Mouse (Mus musculus): Measurements from ENCODE around the gene Tubgcp5. TPM values are rescaled to one million over a fixed set of nuclear protein-coding genes. Genes with fewer than 3 reads are reported as not detected.

Tubgcp5 gene
- polyA plus RNA-seq, 1 experiment, result 5.9 TPM

DNA sequence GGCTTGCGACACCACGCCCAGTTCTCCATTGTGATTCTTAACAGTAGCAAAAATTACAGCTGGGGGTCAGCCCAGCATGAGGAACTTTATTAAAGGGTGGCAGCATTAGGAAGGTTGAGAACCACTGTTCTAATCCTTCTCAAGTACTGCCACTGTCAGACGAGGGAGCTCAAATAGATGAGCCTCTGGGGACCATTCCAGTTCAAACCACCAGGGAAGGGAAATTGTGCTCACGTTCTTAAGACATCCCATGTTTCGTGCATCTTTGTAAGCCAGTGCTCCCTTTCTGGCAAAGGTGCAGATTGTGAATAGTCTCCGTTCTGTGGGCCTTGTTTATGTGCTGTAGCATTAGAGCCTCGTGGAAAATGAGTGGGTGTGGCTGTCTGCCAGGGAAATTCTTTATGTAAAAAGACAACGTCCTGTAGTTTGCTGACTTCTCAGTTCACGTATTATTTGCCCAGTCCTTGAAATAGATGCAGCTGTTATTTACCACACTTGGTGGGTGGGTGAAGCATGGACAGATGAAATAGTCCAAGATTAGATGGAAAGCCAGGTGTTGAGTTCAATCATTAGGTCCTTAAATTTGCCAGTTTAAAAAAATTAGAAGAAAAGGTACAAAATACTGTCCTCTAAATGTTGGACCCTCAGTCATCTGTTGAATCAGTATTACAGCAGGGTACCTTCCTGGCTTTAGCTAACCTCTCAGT lies 52.8 kb downstream of the Tubgcp5 start:
- peaks cover 9% of the 10 kb centered on the region; the same call in 1 of the 2 replicates for H3K27me3 ChIP-seq (ENCODE audit: control insufficient read depth, insufficient read depth, low read length)
- peaks cover 7% of the 10 kb centered on the region; the same call in 1 of the 2 replicates for H3K4me1 ChIP-seq (replicated peaks; ENCODE audit: control insufficient read depth, insufficient read depth, low read length)
- no peak overlapping the region for H3K27ac ChIP-seq (ENCODE audit: control insufficient read depth, insufficient read depth, low read length)
- no peak for DNase-seq
- TF ChIP-seq CTCF (IDR thresholded peaks at IDR 0.05; ENCODE audit: borderline replicate concordance, control insufficient read depth, extremely low read depth, insufficient read depth, low read length, poor library complexity) (no peak), POLR2A (IDR thresholded peaks at IDR 0.05; ENCODE audit: control insufficient read depth, extremely low read depth, insufficient read depth, low read length, poor library complexity) (no peak)
- H3K36me3 ChIP-seq (ENCODE audit: control insufficient read depth, insufficient read depth, low read length), result no peaks in the 10 kb centered on the region
- H3K4me3 ChIP-seq (ENCODE audit: control insufficient read depth, insufficient read depth, low read length), result no peak overlapping the region
- 86% methylated on average over 9 of the region's 9 CpGs for WGBS

DNA sequence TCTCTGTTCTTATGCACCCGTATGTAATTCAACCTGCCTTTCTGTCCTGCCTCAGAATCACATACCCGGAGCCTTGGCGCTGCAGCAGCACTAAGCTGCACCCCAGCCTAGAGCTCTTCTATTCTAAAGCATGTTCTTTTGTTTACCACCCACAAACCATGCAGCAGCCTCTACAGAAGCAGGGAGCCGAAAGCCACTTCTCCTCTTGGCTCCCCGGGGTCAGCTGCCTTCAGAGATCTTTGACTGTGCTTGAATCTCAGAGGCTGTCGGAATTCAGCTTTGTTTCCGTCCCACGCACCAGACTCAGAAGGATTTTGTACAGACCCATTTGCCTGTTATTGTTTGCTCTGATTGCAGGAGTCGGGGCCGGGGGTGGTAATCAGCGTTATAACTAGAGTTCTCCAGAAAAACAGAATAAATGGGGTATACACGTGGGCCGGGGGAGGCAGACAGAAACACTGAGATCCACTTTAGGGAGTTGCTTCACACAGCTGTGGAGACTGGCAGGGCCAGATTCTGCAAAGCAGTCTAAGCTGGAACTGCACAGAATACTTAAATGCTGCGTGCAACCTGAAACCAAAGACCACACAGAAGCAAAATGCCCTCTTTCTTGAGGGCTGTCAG lies 56.1 kb downstream of the Tubgcp5 start:
- no peaks in the 10 kb centered on the region for H3K27me3 ChIP-seq (ENCODE audit: control insufficient read depth, insufficient read depth, low read length)
- DNase-seq, result no peak
- 95% methylated on average over 14 of the region's 14 CpGs for WGBS
- no peak for TF ChIP-seq CTCF (IDR thresholded peaks at IDR 0.05; ENCODE audit: borderline replicate concordance, control insufficient read depth, extremely low read depth, insufficient read depth, low read length, poor library complexity)
- TF ChIP-seq POLR2A (IDR thresholded peaks at IDR 0.05; ENCODE audit: control insufficient read depth, extremely low read depth, insufficient read depth, low read length, poor library complexity), result no peak
- H3K4me3 ChIP-seq (ENCODE audit: control insufficient read depth, insufficient read depth, low read length), result no peak overlapping the region
- H3K36me3 ChIP-seq (ENCODE audit: control insufficient read depth, insufficient read depth, low read length), result no peaks in the 10 kb centered on the region
- H3K27ac ChIP-seq (ENCODE audit: control insufficient read depth, insufficient read depth, low read length), result no peak overlapping the region
- H3K4me1 ChIP-seq (replicated peaks; ENCODE audit: control insufficient read depth, insufficient read depth, low read length), result no peaks in the 10 kb centered on the region

DNA sequence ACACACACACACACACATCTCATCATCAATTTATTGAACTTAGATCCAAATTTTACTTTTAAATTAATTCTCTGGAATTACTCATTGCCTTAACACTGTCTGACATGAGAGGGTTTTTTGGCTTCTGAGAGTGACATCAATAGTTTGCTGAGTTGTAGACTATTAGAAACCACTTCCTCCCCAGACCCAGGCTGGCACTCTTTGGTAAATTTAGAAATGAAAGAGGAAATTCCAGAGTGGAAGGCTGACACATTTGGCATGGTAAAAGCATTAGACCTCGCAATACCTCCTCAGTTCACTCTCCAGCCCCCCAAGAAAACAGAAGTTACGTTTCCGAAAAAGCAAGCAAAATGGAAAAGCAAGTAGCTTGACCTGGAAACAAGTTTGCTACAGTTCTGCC lies 58.8 kb downstream of the Tubgcp5 start:
- DNase-seq, result no peak
- H3K4me1 ChIP-seq (replicated peaks; ENCODE audit: control insufficient read depth, insufficient read depth, low read length), result no peaks in the 10 kb centered on the region
- H3K27ac ChIP-seq (ENCODE audit: control insufficient read depth, insufficient read depth, low read length), result no peak overlapping the region
- no peaks in the 10 kb centered on the region for H3K36me3 ChIP-seq (ENCODE audit: control insufficient read depth, insufficient read depth, low read length)
- TF ChIP-seq CTCF (IDR thresholded peaks at IDR 0.05; ENCODE audit: borderline replicate concordance, control insufficient read depth, extremely low read depth, insufficient read depth, low read length, poor library complexity), result no peak
- no peak for TF ChIP-seq POLR2A (IDR thresholded peaks at IDR 0.05; ENCODE audit: control insufficient read depth, extremely low read depth, insufficient read depth, low read length, poor library complexity)
- no peaks in the 10 kb centered on the region for H3K27me3 ChIP-seq (ENCODE audit: control insufficient read depth, insufficient read depth, low read length)
- 18% methylated on average over 3 of the region's 3 CpGs for WGBS
- H3K4me3 ChIP-seq (ENCODE audit: control insufficient read depth, insufficient read depth, low read length), result no peak overlapping the region

DNA sequence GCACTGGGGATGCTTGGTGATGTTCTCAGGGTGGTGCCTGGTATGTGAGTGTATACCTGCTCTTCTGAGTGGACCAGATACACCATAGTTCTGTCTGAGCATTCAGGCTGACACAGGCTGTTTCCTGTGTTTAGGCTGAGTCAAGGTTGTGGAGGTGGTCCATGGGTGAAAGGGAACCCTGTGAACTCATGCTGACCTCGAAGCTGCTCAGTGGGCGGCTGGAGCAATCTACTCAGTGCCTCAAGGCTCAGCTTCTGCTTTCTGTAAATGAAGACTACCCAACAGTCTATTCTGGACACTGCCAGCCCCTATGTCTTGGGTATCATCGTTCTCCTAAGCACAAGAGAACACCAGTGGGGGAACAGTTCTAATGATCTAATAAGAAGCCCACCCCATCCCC lies 61.6 kb downstream of the Tubgcp5 start:
- no peak overlapping the region for H3K27ac ChIP-seq (ENCODE audit: control insufficient read depth, insufficient read depth, low read length)
- H3K4me1 ChIP-seq (replicated peaks; ENCODE audit: control insufficient read depth, insufficient read depth, low read length), result no peaks in the 10 kb centered on the region
- DNase-seq, result no peak
- no peak for TF ChIP-seq CTCF (IDR thresholded peaks at IDR 0.05; ENCODE audit: borderline replicate concordance, control insufficient read depth, extremely low read depth, insufficient read depth, low read length, poor library complexity)
- no peak for TF ChIP-seq POLR2A (IDR thresholded peaks at IDR 0.05; ENCODE audit: control insufficient read depth, extremely low read depth, insufficient read depth, low read length, poor library complexity)
- H3K27me3 ChIP-seq (ENCODE audit: control insufficient read depth, insufficient read depth, low read length), result no peaks in the 10 kb centered on the region
- no peak overlapping the region for H3K4me3 ChIP-seq (ENCODE audit: control insufficient read depth, insufficient read depth, low read length)
- 40% methylated on average over 3 of the region's 3 CpGs for WGBS
- H3K36me3 ChIP-seq (ENCODE audit: control insufficient read depth, insufficient read depth, low read length), result no peaks in the 10 kb centered on the region

DNA sequence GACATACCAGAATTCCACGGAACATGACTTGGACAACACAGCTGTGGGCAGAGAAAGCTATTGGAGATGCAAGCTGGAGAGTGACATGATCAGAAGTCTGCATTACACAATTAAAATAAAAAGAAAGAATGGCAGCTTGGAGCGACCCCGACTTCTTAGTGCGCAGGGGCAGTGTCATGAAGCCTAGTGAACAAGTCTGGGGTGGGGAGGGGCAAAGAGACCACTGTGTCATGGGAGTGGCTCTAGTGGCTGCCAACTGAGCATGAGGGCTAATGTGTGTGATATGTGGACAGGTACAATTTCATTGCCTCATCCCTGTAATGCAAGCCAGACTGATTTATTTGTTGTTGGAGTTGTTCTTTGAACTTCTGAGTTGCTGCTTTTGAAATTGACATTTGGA lies 62.8 kb downstream of the Tubgcp5 start:
- TF ChIP-seq CTCF (IDR thresholded peaks at IDR 0.05; ENCODE audit: borderline replicate concordance, control insufficient read depth, extremely low read depth, insufficient read depth, low read length, poor library complexity) (no peak), POLR2A (IDR thresholded peaks at IDR 0.05; ENCODE audit: control insufficient read depth, extremely low read depth, insufficient read depth, low read length, poor library complexity) (no peak)
- Histone ChIP-seq H3K27ac (ENCODE audit: control insufficient read depth, insufficient read depth, low read length) (no peak overlapping the region), H3K36me3 (ENCODE audit: control insufficient read depth, insufficient read depth, low read length) (no peaks in the 10 kb centered on the region), H3K4me3 (ENCODE audit: control insufficient read depth, insufficient read depth, low read length) (no peak overlapping the region), H3K4me1 (replicated peaks; ENCODE audit: control insufficient read depth, insufficient read depth, low read length) (no peaks in the 10 kb centered on the region), H3K27me3 (ENCODE audit: control insufficient read depth, insufficient read depth, low read length) (no peaks in the 10 kb centered on the region)
- DNase-seq, result no peak
- 97% methylated on average over 4 of the region's 4 CpGs for WGBS

DNA sequence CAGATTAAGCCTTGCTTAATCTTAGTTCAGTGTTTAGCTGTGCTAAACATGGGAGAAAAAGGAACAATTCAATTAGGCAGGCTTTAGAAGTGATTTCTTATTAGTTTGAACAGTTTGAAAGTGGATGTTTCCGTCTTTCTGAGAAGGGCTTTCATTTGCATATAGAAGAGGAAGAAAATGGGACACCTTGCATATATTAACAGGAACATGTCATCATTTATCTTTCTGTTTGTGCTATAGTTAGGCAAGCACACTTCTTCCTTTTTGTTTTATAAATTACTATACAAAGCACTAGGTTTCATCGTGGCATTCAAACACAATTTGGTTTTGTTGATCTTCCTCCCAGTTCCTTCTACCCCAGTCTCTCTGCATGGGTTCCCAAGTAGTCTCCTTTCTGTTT lies 63.8 kb downstream of the Tubgcp5 start:
- Histone ChIP-seq H3K4me1 (replicated peaks; ENCODE audit: control insufficient read depth, insufficient read depth, low read length) (no peaks in the 10 kb centered on the region), H3K4me3 (ENCODE audit: control insufficient read depth, insufficient read depth, low read length) (no peak overlapping the region)
- WGBS, result 42% methylated on average over 2 of the region's 2 CpGs

More for the DNA sequence above, 63.8 kb downstream of the Tubgcp5 start:
- no peak for DNase-seq
- Histone ChIP-seq H3K27me3 (ENCODE audit: control insufficient read depth, insufficient read depth, low read length) (no peaks in the 10 kb centered on the region), H3K36me3 (ENCODE audit: control insufficient read depth, insufficient read depth, low read length) (no peaks in the 10 kb centered on the region), H3K27ac (ENCODE audit: control insufficient read depth, insufficient read depth, low read length) (no peak overlapping the region)
- no peak for TF ChIP-seq POLR2A (IDR thresholded peaks at IDR 0.05; ENCODE audit: control insufficient read depth, extremely low read depth, insufficient read depth, low read length, poor library complexity)
- TF ChIP-seq CTCF (IDR thresholded peaks at IDR 0.05; ENCODE audit: borderline replicate concordance, control insufficient read depth, extremely low read depth, insufficient read depth, low read length, poor library complexity), result no peak
